ENCODE assay signal across 10 mouse cellular contexts in genomic region chr10:81027331-81027730, GRCm38 (mm10). TPM values are rescaled to one million over a fixed set of nuclear protein-coding genes. Genes with fewer than 3 reads are reported as not detected.
A peak's percentile ranks its signal among the peaks of the same experiment; 100 is the strongest.
DNase-seq lines count a peak whose midpoint lies in the region; ATAC-seq lines count a peak whose summit lies in the region.
"Had no signal": no experiment of that assay in that cellular context is flagged by ENCODE, and none has a peak within 500 bp of the region (broad histone marks: within the 10 kb centered on the region; RNA-seq: fewer than 3 reads in every experiment).

No protein-coding gene starts in this region.

- peaks cover 12% of the 10 kb centered on the region; the same call in 1 of the 2 replicates for H3K36me3 ChIP-seq in limb, embryonic 10.5 days

- peaks cover 50% of the 10 kb centered on the region for H3K27me3 ChIP-seq in limb, embryonic 10.5 days (ENCODE audit: low read depth, poor library complexity, severe bottlenecking)

- peaks cover 9% of the 10 kb centered on the region for H3K4me1 ChIP-seq in limb, embryonic 10.5 days

- peak; percentile 77 to 82 for DNase-seq in adrenal gland, adult (ENCODE audit: inconsistent age in 2 of 2, low spot score in 1 of 2)
- DNase-seq in adrenal gland, postnatal 4 days (ENCODE audit: low spot score in 2 of 2) = no peak
- DNase-seq in right cerebral cortex, postnatal 25 days = peak; percentile 48
- no peak for DNase-seq in right cerebral cortex, postnatal 10 days (ENCODE audit: low spot score in 2 of 2)
- DNase-seq in fibroblast of lung, adult 2 months (ENCODE audit: low read depth) = peak; percentile 62
- DNase-seq in kidney, adult 18-20 months = no peak
- DNase-seq in limb, embryonic 10.5 days (ENCODE audit: low spot score) = no peak
- DNase-seq: embryo, embryonic 11 days had no signal

- H3K9me3 ChIP-seq in limb, embryonic 10.5 days (replicated peaks) = no peaks in the 10 kb centered on the region

- WGBS in limb, embryonic 10.5 days = 72% methylated on average over 4 of the region's 4 CpGs

- no peak overlapping the region for H3K27ac ChIP-seq in limb, embryonic 10.5 days
- H3K27ac ChIP-seq: intestine, embryonic 15.5 days had no signal

- no peak for ATAC-seq in erythroid progenitor cell, adult 5-6 weeks (replicated peaks; ENCODE audit: low FRiP score, poor library complexity, severe bottlenecking)
- ATAC-seq: intestine, embryonic 15.5 days had no signal

- no peak overlapping the region for H3K4me3 ChIP-seq in limb, embryonic 10.5 days
- H3K4me3 ChIP-seq: intestine, embryonic 15.5 days had no signal

RNA-seq across cellular contexts. Expression of gene Diras1, which starts 1.9 kb away (rescaled TPM):
- total RNA-seq in adrenal gland, postnatal 4 days (2021) = 1 to 10 TPM; 2.9 to 3.5 TPM
- not detected in 2 replicates for total RNA-seq in erythroid progenitor cell, adult 5-6 weeks (2015; ENCODE audit: low replicate concordance)
- not detected in 2 replicates for total RNA-seq in erythroid progenitor cell, adult 5-6 weeks (2017; ENCODE audit: low replicate concordance)
- polyA plus RNA-seq in limb, embryonic 10.5 days (2016; fragmentation: Nextera tagmentation; extraction: Ambion mirVana) = 0.11 and 0.18 TPM in 2 replicates

RNA-seq across cellular contexts. Expression of gene Slc39a3, which starts 9.9 kb away (rescaled TPM):
- total RNA-seq in adrenal gland, postnatal 4 days (2021) = 10 to 100 TPM; 32.9 to 36.3 TPM
- total RNA-seq in erythroid progenitor cell, adult 5-6 weeks (2015; ENCODE audit: low replicate concordance) = 4.3 and 7.1 TPM in 2 replicates
- 1.2 and 4.2 TPM in 2 replicates for total RNA-seq in erythroid progenitor cell, adult 5-6 weeks (2017; ENCODE audit: low replicate concordance)
- 10.9 and 14.7 TPM in 2 replicates for polyA plus RNA-seq in limb, embryonic 10.5 days (2016; fragmentation: Nextera tagmentation; extraction: Ambion mirVana)

RNA-seq across cellular contexts. Expression of gene Gng7, which starts 12.6 kb away (rescaled TPM):
- 1 to 10 TPM; 5.4 to 6.7 TPM for total RNA-seq in adrenal gland, postnatal 4 days (2021)
- total RNA-seq in erythroid progenitor cell, adult 5-6 weeks (2015; ENCODE audit: low replicate concordance) = not detected in 2 replicates
- total RNA-seq in erythroid progenitor cell, adult 5-6 weeks (2017; ENCODE audit: low replicate concordance) = 0.38 and 0.90 TPM in 2 replicates
- 4.3 and 4.5 TPM in 2 replicates for polyA plus RNA-seq in limb, embryonic 10.5 days (2016; fragmentation: Nextera tagmentation; extraction: Ambion mirVana)

RNA-seq across cellular contexts. Expression of gene Sgta, which starts 32.6 kb away (rescaled TPM):
- 100 to 1,000 TPM; 158 to 163 TPM for total RNA-seq in adrenal gland, postnatal 4 days (2021)
- 13.0 and 22.2 TPM in 2 replicates for total RNA-seq in erythroid progenitor cell, adult 5-6 weeks (2015; ENCODE audit: low replicate concordance)
- 13.8 and 16.6 TPM in 2 replicates for total RNA-seq in erythroid progenitor cell, adult 5-6 weeks (2017; ENCODE audit: low replicate concordance)
- 284 and 291 TPM in 2 replicates for polyA plus RNA-seq in limb, embryonic 10.5 days (2016; fragmentation: Nextera tagmentation; extraction: Ambion mirVana)

RNA-seq across cellular contexts. Expression of gene Thop1, which starts 42.5 kb away (rescaled TPM):
- total RNA-seq in adrenal gland, postnatal 4 days (2021) = 10 to 100 TPM; 39.1 to 46.7 TPM
- 2.9 and 4.3 TPM in 2 replicates for total RNA-seq in erythroid progenitor cell, adult 5-6 weeks (2015; ENCODE audit: low replicate concordance)
- total RNA-seq in erythroid progenitor cell, adult 5-6 weeks (2017; ENCODE audit: low replicate concordance) = 3.2 and 22.8 TPM in 2 replicates
- polyA plus RNA-seq in limb, embryonic 10.5 days (2016; fragmentation: Nextera tagmentation; extraction: Ambion mirVana) = 113 and 128 TPM in 2 replicates

Comparison
In these comparisons a context has a peak if more than half of its experiments do, and no peak if none do; other contexts are left out.
1. DNase-seq: peak in adrenal gland, adult (2 of 2), right cerebral cortex, postnatal 25 days (single experiment) and fibroblast of lung, adult 2 months (single experiment); none in adrenal gland, postnatal 4 days (0 of 2), right cerebral cortex, postnatal 10 days (0 of 2), kidney, adult 18-20 months (single experiment) and limb, embryonic 10.5 days (single experiment).
2. RNA of gene Slc39a3, which starts 9.9 kb away (total RNA-seq): 32.9 to 36.3 TPM in adrenal gland, postnatal 4 days; 1.2 to 7.1 TPM in erythroid progenitor cell, adult 5-6 weeks; every median in the first group is over 4 times any median in the second.